Mouse (Mus musculus) lung, postnatal 0 days (tissue): ENCODE measurements at regions not wholly inside any gene's neighbourhood (a gene's known extent, or its start where the extent isn't known, plus 50 kb on each side); places are given as distances from the start of the nearest gene placed in this dataset.

ENCODE experiments used
- CTCF ChIP-seq: IDR thresholded peaks from 2 replicates; pipeline ENCODE4 v1.5.1; 2016; ENCODE audit warnings: antibody characterized with exemption, mild to moderate bottlenecking
- EP300 ChIP-seq: IDR thresholded peaks from 2 replicates; pipeline ENCODE4 v1.6.1; 2016; ENCODE audit warnings: antibody characterized with exemption, mild to moderate bottlenecking, control low read depth

DNA sequence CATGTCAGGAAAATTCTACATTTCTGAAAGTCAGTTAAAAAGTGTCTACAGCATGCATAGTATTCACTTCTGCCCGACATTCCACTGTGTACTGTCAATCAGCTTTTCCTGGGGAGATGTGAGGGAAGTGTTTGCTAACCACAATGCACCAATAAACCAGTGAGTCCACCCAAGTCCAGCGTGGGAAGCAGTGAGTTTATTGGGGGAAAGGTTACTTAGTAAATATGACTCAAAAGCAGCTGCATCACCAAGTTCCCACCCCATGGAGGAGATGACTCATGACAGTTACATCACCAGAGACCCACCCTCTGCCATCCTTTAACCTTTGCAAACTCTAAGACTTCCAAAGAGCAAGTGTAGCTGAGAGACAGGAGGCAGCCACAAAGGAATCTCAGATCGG is 280.9 kb downstream of the Spry2 start:
- TF ChIP-seq CTCF (no peak), EP300 (no peak)
